ENCODE assay signal across 12 mouse cellular contexts in the genomic region with DNA sequence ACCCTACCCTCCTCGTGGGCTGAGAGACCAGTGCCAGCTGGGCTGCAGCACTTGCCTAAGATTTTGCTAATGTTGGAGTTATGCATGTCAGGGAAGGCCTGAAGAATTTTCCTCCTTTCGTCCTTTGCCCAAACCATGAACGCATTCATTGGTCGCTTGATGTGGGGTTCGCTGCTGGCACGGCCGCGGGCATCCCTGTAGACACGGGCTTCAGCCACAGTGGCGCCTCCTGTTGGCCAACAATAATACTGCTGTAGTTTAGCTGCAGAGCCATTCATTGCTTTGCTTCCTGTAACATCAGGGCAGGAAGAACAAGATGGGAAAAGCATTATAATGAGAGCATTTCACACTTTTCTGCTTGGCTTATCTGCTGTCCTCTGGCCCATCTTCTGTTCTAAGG.
DNase-seq lines count a peak whose midpoint lies in the region; ATAC-seq lines count a peak whose summit lies in the region.
"Had no signal": no experiment of that assay in that cellular context is flagged by ENCODE, and none has a peak within 500 bp of the region (broad histone marks: within the 10 kb centered on the region; RNA-seq: fewer than 3 reads in every experiment).

No protein-coding gene starts in this region.

- no peak for ATAC-seq in CD4-positive, CD25-positive, alpha-beta regulatory T cell, adult 4 months
- ATAC-seq in limb, embryonic 13.5 days (ENCODE audit: low FRiP score, low read depth) = no peak
- ATAC-seq: activated CD4-positive, CD25-positive, alpha-beta regulatory T cell, adult 4 months had no signal

- H3K4me2 ChIP-seq in limb, embryonic 13.5 days (replicated peaks) = no peak overlapping the region

- H3K9ac ChIP-seq in limb, embryonic 13.5 days = no peak overlapping the region

- WGBS in limb, embryonic 13.5 days = 66% methylated on average over 10 of the region's 10 CpGs

- peaks cover 13% of the 10 kb centered on the region for H3K36me3 ChIP-seq in limb, embryonic 13.5 days

- H3K9me3 ChIP-seq in limb, embryonic 13.5 days = no peaks in the 10 kb centered on the region

- peaks cover 27% of the 10 kb centered on the region for H3K4me1 ChIP-seq in limb, embryonic 13.5 days

- H3K4me3 ChIP-seq in limb, embryonic 13.5 days = no peak overlapping the region
- H3K4me3 ChIP-seq: myocyte had no signal

- DNase-seq in CD4-positive, CD25-positive, alpha-beta regulatory T cell, adult 2 months (ENCODE audit: low read depth, low spot score) = peak; percentile 4
- DNase-seq in layer of hippocampus, adult 11-12 months (ENCODE audit: low spot score) = peak; percentile 8
- no peak for DNase-seq in layer of hippocampus, postnatal 14 days (ENCODE audit: low spot score in 2 of 2)
- DNase-seq in A20 (ENCODE audit: low read depth, low spot score) = peak; percentile 28
- DNase-seq in embryo, embryonic 11 days = no peak
- no peak for DNase-seq in urinary bladder, postnatal 4 days (ENCODE audit: low spot score in 2 of 2)
- DNase-seq: cerebellum, adult 9-10 months; retina, postnatal 1 day had no signal

- peaks cover 14% of the 10 kb centered on the region; the same call in 1 of the 2 replicates for H3K27me3 ChIP-seq in limb, embryonic 13.5 days

- H3K27ac ChIP-seq in limb, embryonic 13.5 days = peak overlapping the region; percentile 29; the same call in 1 of the 2 replicates

Comparison
In these comparisons a context has a peak if more than half of its experiments do, and no peak if none do; other contexts are left out.
1. DNase-seq: peak in CD4-positive, CD25-positive, alpha-beta regulatory T cell, adult 2 months (single experiment), layer of hippocampus, adult 11-12 months (single experiment) and A20 (single experiment); none in layer of hippocampus, postnatal 14 days (0 of 2), embryo, embryonic 11 days (single experiment) and urinary bladder, postnatal 4 days (0 of 2).